Mouse (Mus musculus): ENCODE results near the gene Polg. TPM values are rescaled to one million over a fixed set of nuclear protein-coding genes. Genes with fewer than 3 reads are reported as not detected.

Polg gene
- polyA plus RNA-seq, 1 experiment from 2014 or later = 41.1 TPM

DNA sequence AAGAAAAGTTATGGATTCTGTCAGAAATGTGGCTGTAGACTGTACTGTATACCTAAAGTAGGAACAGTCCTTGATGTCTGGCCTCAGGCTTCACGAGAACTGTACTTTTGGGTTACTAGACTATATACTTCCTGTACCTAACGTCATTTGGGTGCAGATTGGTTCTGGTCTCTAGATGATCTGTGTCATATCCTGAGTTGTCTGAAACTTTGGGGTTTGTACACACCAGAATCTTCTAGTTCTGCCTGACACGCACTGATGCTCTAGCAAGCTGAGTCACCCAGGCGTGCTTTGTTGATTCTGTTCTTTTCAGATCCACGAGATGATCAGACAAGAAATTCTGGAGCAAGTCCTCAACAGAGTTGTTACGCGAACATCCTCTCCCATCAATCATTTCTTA lies 46.2 kb downstream of the Polg start:
- Histone ChIP-seq H3K9me3 (ENCODE audit: control insufficient read depth, low read length) (no peaks in the 10 kb centered on the region), H3K4me2 (no peak overlapping the region), H3K4me3 (ENCODE audit: low read depth, low read length) (no peak overlapping the region), H3K27ac (ENCODE audit: low read depth, low read length) (no peak overlapping the region), H3K4me1 (replicated peaks; ENCODE audit: control insufficient read depth, insufficient read depth, low read length) (no peaks in the 10 kb centered on the region), H3K27me3 (replicated peaks; ENCODE audit: control insufficient read depth, insufficient read depth, low read length) (no peaks in the 10 kb centered on the region), H3K36me3 (ENCODE audit: control insufficient read depth, insufficient read depth, low read length) (peaks cover 2% of the 10 kb centered on the region; the same call in 1 of the 2 replicates), H3K9ac (ENCODE audit: low read depth, low read length) (no peak overlapping the region)
- 87% methylated on average over 7 of the region's 7 CpGs for WGBS
- ATAC-seq (replicated peaks; ENCODE audit: low FRiP score) = no peak
- no peak for DNase-seq (ENCODE audit: low spot score)

DNA sequence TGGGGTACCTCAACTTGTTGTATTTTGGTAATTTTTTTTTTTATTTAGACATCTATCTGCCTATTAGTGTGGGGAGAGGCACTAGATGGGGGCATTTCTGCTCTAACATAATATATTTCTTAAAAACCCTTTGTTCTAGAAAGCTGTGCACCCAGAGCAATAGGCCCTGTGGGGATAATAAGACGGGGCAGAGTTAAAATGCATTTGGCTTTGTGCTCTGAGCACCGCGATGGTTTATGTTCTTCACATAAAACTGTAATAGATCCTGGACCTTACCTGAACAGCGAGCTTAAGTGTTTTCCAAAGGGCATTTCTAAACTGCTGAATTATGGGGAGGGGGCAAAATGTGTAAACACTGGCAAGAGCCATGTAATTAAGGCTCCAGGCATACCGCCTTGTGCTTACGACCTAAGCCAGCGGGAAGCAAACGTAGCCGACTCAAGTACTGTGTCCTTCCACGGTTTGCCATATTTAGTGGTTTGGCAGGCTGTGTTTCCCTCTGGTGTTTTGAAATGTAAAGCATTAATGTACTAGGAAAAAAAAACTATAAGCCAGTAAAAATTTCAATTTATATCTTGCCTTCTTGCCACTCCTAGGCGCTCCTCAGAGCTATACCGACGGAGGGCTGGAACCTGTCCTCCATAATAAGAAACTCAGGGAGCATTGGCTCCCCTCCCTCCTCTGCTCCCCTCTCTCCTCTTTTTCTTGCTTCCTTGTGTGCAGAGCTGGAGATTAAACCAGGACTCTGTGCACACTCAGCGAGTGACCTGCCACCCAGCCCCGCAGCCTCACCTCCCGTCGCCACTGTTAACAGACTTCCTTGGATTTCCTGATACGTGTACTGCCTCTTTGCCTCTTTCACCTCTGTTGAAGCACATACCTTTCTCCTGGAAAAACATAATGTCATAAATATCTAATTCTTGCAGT lies 51.5 kb downstream of the Polg start:
- ATAC-seq (replicated peaks; ENCODE audit: low FRiP score) (no peak), DNase-seq (ENCODE audit: low spot score) (no peak)
- no peaks in the 10 kb centered on the region; the same call in 1 of the 2 replicates for H3K36me3 ChIP-seq (ENCODE audit: control insufficient read depth, insufficient read depth, low read length)
- no peaks in the 10 kb centered on the region for H3K4me1 ChIP-seq (replicated peaks; ENCODE audit: control insufficient read depth, insufficient read depth, low read length)
- H3K4me2 ChIP-seq = no peak overlapping the region
- H3K9me3 ChIP-seq (ENCODE audit: control insufficient read depth, low read length) = no peaks in the 10 kb centered on the region
- no peak overlapping the region for H3K4me3 ChIP-seq (ENCODE audit: low read depth, low read length)
- H3K27ac ChIP-seq (ENCODE audit: low read depth, low read length) = no peak overlapping the region
- WGBS = 90% methylated on average over 18 of the region's 18 CpGs
- H3K27me3 ChIP-seq (replicated peaks; ENCODE audit: control insufficient read depth, insufficient read depth, low read length) = no peaks in the 10 kb centered on the region
- H3K9ac ChIP-seq (ENCODE audit: low read depth, low read length) = no peak overlapping the region

DNA sequence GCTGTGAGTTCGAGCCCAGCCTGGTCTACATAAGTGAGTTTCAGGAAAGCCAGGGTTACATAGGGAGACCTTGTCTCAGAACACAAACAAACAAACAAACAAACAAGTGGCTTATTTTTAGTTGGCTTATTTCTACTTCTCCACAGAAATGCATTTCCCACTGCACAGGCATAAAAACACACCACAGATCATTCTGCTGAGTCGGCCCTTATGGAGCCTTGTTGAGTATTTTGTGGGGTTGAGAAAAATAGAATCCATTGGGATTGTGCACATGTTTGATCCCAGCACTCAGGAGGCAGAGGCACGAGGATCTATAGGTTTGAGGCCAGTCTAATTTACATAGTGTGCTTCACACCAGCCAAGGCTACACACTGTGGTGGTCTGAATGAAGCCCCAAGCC lies 65.9 kb downstream of the Polg start:
- no peak for ATAC-seq (replicated peaks; ENCODE audit: low FRiP score)
- WGBS = 79% methylated on average over 3 of the region's 3 CpGs
- Histone ChIP-seq H3K4me3 (ENCODE audit: low read depth, low read length) (no peak overlapping the region), H3K9ac (ENCODE audit: low read depth, low read length) (no peak overlapping the region), H3K27me3 (replicated peaks; ENCODE audit: control insufficient read depth, insufficient read depth, low read length) (no peaks in the 10 kb centered on the region), H3K36me3 (ENCODE audit: control insufficient read depth, insufficient read depth, low read length) (peaks cover 2% of the 10 kb centered on the region; the same call in 1 of the 2 replicates), H3K27ac (ENCODE audit: low read depth, low read length) (no peak overlapping the region), H3K4me1 (replicated peaks; ENCODE audit: control insufficient read depth, insufficient read depth, low read length) (no peaks in the 10 kb centered on the region; the same call in 1 of the 2 replicates), H3K9me3 (ENCODE audit: control insufficient read depth, low read length) (no peaks in the 10 kb centered on the region), H3K4me2 (no peak overlapping the region)
- no peak for DNase-seq (ENCODE audit: low spot score)

DNA sequence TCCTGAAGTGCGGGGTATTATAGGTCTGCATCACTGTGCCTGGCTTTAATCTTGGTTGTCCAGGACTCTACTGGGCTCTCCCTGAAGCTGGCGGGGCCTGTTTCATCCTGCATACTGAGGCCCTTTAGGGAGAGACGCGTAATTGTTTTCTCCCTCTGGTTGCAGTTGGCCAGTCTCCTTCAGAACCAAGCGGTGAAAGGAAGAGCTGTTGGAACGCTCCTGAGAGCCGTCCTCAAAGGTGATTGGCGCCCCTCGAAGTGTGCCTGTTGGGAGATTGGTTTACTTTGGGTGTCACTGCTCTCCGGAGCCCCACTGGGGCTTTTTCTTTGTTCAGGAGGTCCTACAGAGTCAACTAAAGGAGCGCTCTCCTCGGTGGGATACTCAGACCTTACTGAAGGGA lies 67.2 kb downstream of the Polg start:
- Histone ChIP-seq H3K4me1 (replicated peaks; ENCODE audit: control insufficient read depth, insufficient read depth, low read length) (no peaks in the 10 kb centered on the region; the same call in 1 of the 2 replicates), H3K4me3 (ENCODE audit: low read depth, low read length) (no peak overlapping the region), H3K27ac (ENCODE audit: low read depth, low read length) (no peak overlapping the region), H3K36me3 (ENCODE audit: control insufficient read depth, insufficient read depth, low read length) (peaks cover 2% of the 10 kb centered on the region; the same call in 1 of the 2 replicates), H3K4me2 (no peak overlapping the region), H3K27me3 (replicated peaks; ENCODE audit: control insufficient read depth, insufficient read depth, low read length) (no peaks in the 10 kb centered on the region), H3K9ac (ENCODE audit: low read depth, low read length) (no peak overlapping the region), H3K9me3 (ENCODE audit: control insufficient read depth, low read length) (no peaks in the 10 kb centered on the region)
- ATAC-seq (replicated peaks; ENCODE audit: low FRiP score) = no peak
- 76% methylated on average over 12 of the region's 12 CpGs for WGBS
- DNase-seq (ENCODE audit: low spot score) = no peak

DNA sequence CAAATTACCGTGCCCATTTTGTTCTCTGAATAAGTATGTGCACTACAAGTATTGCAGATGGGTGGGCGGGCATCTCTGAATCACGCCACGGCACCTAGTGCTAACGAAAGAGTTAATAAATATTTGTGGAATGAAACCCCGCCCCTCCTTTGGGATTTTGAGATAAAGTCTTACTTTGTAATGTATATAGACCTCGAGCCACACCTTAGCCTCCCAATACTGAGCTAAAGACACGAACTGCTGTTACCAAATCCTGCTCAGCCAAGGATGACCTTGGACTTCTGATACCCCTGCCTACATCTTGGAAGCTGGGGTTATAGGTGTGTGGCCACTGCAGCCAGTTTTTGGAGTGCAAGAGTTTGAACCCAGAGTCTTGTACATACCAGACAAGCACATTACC lies 67.7 kb downstream of the Polg start:
- 74% methylated on average over 8 of the region's 8 CpGs for WGBS

DNA sequence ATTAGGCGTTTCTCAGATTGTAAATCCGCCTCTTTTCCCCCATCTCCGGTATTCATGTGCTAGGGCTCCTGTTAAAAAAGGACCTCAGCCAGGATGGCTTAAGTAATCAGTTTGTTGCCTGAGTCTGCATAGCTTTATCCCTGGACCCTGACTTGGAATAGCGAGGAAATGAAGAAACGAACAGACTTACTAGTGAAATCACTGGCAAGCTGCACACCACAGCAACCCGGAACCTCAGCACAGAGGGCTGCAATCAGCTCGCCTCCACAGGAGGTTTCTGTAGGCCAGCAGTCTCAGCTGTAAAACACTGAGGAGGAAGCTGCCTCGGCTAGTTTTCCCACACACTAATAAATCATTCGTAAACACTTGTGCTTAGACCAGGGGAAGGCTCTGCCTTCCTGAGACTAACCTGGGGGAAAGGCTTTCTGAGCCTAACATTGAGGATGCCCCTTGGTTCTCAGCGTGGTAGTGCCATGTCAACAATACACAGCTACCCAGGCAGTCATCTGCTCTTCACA lies 68.7 kb downstream of the Polg start:
- Histone ChIP-seq H3K9ac (ENCODE audit: low read depth, low read length) (no peak overlapping the region), H3K27ac (ENCODE audit: low read depth, low read length) (no peak overlapping the region), H3K4me1 (replicated peaks; ENCODE audit: control insufficient read depth, insufficient read depth, low read length) (peaks cover 5% of the 10 kb centered on the region), H3K4me2 (no peak overlapping the region), H3K27me3 (replicated peaks; ENCODE audit: control insufficient read depth, insufficient read depth, low read length) (no peaks in the 10 kb centered on the region), H3K4me3 (ENCODE audit: low read depth, low read length) (no peak overlapping the region), H3K36me3 (ENCODE audit: control insufficient read depth, insufficient read depth, low read length) (peaks cover 2% of the 10 kb centered on the region; the same call in 1 of the 2 replicates), H3K9me3 (ENCODE audit: control insufficient read depth, low read length) (no peaks in the 10 kb centered on the region)
- ATAC-seq (replicated peaks; ENCODE audit: low FRiP score) (no peak), DNase-seq (ENCODE audit: low spot score) (no peak)
- 77% methylated on average over 10 of the region's 10 CpGs for WGBS

More for the DNA sequence above, 67.7 kb downstream of the Polg start:
- ATAC-seq (replicated peaks; ENCODE audit: low FRiP score) (no peak), DNase-seq (ENCODE audit: low spot score) (no peak)
- no peak overlapping the region for H3K27ac ChIP-seq (ENCODE audit: low read depth, low read length)
- no peaks in the 10 kb centered on the region for H3K9me3 ChIP-seq (ENCODE audit: control insufficient read depth, low read length)
- H3K4me2 ChIP-seq = no peak overlapping the region
- H3K9ac ChIP-seq (ENCODE audit: low read depth, low read length) = no peak overlapping the region
- no peak overlapping the region for H3K4me3 ChIP-seq (ENCODE audit: low read depth, low read length)
- H3K4me1 ChIP-seq (replicated peaks; ENCODE audit: control insufficient read depth, insufficient read depth, low read length) = peaks cover 2% of the 10 kb centered on the region; the same call in 1 of the 2 replicates
- H3K27me3 ChIP-seq (replicated peaks; ENCODE audit: control insufficient read depth, insufficient read depth, low read length) = no peaks in the 10 kb centered on the region
- peaks cover 2% of the 10 kb centered on the region; the same call in 1 of the 2 replicates for H3K36me3 ChIP-seq (ENCODE audit: control insufficient read depth, insufficient read depth, low read length)

Small RNA genes lying within 50 kb of the gene (microRNA-seq; reads per million reads assigned to microRNA genes)
- 2.5 reads per million for gene Mir9-3 (ENCODE audit: borderline number of aligned reads)

Other genes starting within 250 kb of the Polg start
- gene Abhd2, start 193.2 kb downstream of the Polg start, polyA plus RNA-seq (2014; fragmentation: Nextera tagmentation; extraction: Ambion mirVana) = 11.5 and 13.4 TPM in 2 replicates
- 0.45 TPM in 1 of 2 replicates, not detected in the other for gene Rlbp1, start 79.3 kb downstream of the Polg start, polyA plus RNA-seq (2014; fragmentation: Nextera tagmentation; extraction: Ambion mirVana)
- 17.2 and 20.9 TPM in 2 replicates for gene Fanci, start 74.4 kb downstream of the Polg start, polyA plus RNA-seq (2014; fragmentation: Nextera tagmentation; extraction: Ambion mirVana)
- gene Rhcg, start 151.3 kb upstream of the Polg start, polyA plus RNA-seq (2014; fragmentation: Nextera tagmentation; extraction: Ambion mirVana) = not detected in 2 replicates
- 16.2 and 17.2 TPM in 2 replicates for gene Ticrr, start 193.8 kb upstream of the Polg start, polyA plus RNA-seq (2014; fragmentation: Nextera tagmentation; extraction: Ambion mirVana)
- gene Kif7, start 249.4 kb upstream of the Polg start, polyA plus RNA-seq (2014; fragmentation: Nextera tagmentation; extraction: Ambion mirVana) = 2.3 and 3.0 TPM in 2 replicates